Mouse (Mus musculus) intestine, embryonic 14.5 days (tissue): ENCODE results near the gene Cast. TPM values are rescaled to one million over a fixed set of nuclear protein-coding genes. Genes with fewer than 3 reads are reported as not detected.

Experiments
- ATAC-seq: fragments of 200-750 bp; cut with Nextera tagmentation; replicated peaks from 2 replicates; pipeline ENCODE4 v1.8.0; 2017; ENCODE audit warnings: low read depth, moderate number of reproducible peaks, moderate TSS enrichment, moderate library complexity; ENCODE audit not compliant: low FRiP score, low TSS enrichment
- DNase-seq: peaks from one replicate; pipeline ENCODE4 v3.0.0-alpha.2; 2018; ENCODE audit warnings: low spot score
- H3K27ac ChIP-seq: fragments of 300-500 bp; sonication (generic); 2 replicates; pipeline ENCODE4 v1.5.1; 2014; ENCODE audit warnings: low read depth, mild to moderate bottlenecking, control low read depth
- H3K27me3 ChIP-seq: fragments of 300-500 bp; sonication (generic); replicated peaks from 2 replicates; pipeline ENCODE4 v1.6.1; 2014; ENCODE audit warnings: low read length, control low read depth; ENCODE audit not compliant: control insufficient read depth, insufficient read depth
- H3K36me3 ChIP-seq: fragments of 300-500 bp; sonication (generic); 2 replicates; pipeline ENCODE4 v1.6.1; 2014; ENCODE audit warnings: low read length, control low read depth; ENCODE audit not compliant: control insufficient read depth, insufficient read depth
- H3K4me1 ChIP-seq: fragments of 300-500 bp; sonication (generic); replicated peaks from 2 replicates; pipeline ENCODE4 v1.6.1; 2014; ENCODE audit warnings: low read length, control low read depth, mixed read lengths; ENCODE audit not compliant: control insufficient read depth, insufficient read depth
- H3K4me2 ChIP-seq: fragments of 300-500 bp; sonication (generic); 2 replicates; pipeline ENCODE4 v1.6.1; 2014; ENCODE audit warnings: low read length
- H3K4me3 ChIP-seq: fragments of 300-500 bp; sonication (generic); 2 replicates; pipeline ENCODE4 v1.5.1; 2014; ENCODE audit warnings: low read depth, low read length, control low read depth, mixed read lengths
- H3K9ac ChIP-seq: fragments of 300-500 bp; sonication (generic); 2 replicates; pipeline ENCODE4 v1.6.1; 2014; ENCODE audit warnings: mild to moderate bottlenecking, low read length
- H3K9me3 ChIP-seq: fragments of 300-500 bp; sonication (generic); 2 replicates; pipeline ENCODE4 v1.6.1; 2016; ENCODE audit warnings: low read length, control low read depth; ENCODE audit not compliant: control insufficient read depth
- WGBS: fragments of 180-500 bp; shearing (Covaris S2); extraction: QIAGEN DNeasy Blood & Tissue Kit; methylation state at CpG from one replicate; pipeline ENCODE4 v1.1.7; 2014; 5-methylcytosine and 5-hydroxymethylcytosine counted together
- polyA plus RNA-seq: library from polyadenylated mRNA; unstranded; fragments of >200 nt; fragmentation: Nextera tagmentation; extraction: Ambion mirVana; gene quantifications from 2 replicates; pipeline ENCODE4 v1.2.1, GENCODE M21; 2014

Gene Cast
- polyA plus RNA-seq, 1 experiment from 2014 or later: 26.5 TPM

DNA sequence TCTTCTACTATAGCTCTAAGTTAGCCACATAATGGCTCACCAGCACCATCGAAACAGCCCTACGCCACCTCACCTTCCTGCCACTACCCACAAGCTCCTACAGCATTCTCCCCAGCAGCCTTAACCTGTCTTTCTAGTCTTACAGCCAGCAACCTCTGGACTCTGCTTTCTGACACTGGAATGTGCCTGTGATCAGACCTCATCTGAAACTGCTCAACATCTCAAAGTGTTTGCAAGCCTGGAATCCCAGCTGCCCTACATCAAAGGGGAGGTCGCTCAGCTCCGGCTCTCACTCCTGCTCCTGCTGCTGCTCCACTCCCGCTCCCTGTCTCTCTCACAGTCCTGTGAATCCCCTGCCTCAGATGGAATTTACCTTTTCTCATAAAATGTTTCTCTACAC is 65.4 kb downstream of the Cast start:
- Histone ChIP-seq H3K4me2 (no peak overlapping the region), H3K4me3 (no peak overlapping the region), H3K9me3 (no peaks in the 10 kb centered on the region), H3K27ac (no peak overlapping the region), H3K36me3 (peaks cover 7% of the 10 kb centered on the region), H3K27me3 (no peaks in the 10 kb centered on the region), H3K9ac (no peak overlapping the region), H3K4me1 (no peaks in the 10 kb centered on the region)
- 36% methylated on average over 5 of the region's 5 CpGs for WGBS
- ATAC-seq (peak; percentile 50; the same call in 1 of the 2 replicates), DNase-seq (peak; percentile 54)

DNA sequence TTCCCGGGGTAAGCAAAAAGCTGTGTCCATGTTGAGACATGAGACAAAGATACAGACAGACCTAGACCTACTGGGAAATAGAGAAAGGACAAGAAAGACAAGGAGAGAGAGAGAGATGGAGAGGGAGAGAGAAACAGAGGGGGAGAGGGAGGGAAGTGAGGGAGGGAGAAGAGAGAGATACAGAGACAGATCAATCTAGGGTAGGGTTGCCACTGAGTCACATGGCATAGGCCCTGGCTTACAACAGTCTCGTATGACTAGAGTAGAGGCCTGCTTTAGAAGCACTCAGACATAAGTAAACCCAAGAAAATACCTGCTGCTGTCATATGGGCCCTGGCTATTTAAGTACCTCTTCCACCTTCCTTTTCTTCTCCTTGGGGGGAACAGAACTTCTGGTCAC is 72.2 kb downstream of the Cast start:
- no peaks in the 10 kb centered on the region for H3K9me3 ChIP-seq
- H3K4me1 ChIP-seq: no peaks in the 10 kb centered on the region
- no peak overlapping the region for H3K4me2 ChIP-seq
- WGBS: 82% methylated on average over 2 of the region's 2 CpGs
- no peak for ATAC-seq
- H3K9ac ChIP-seq: no peak overlapping the region
- no peak overlapping the region for H3K4me3 ChIP-seq
- no peak overlapping the region for H3K27ac ChIP-seq
- H3K36me3 ChIP-seq: peaks cover 43% of the 10 kb centered on the region
- no peak for DNase-seq
- H3K27me3 ChIP-seq: no peaks in the 10 kb centered on the region

DNA sequence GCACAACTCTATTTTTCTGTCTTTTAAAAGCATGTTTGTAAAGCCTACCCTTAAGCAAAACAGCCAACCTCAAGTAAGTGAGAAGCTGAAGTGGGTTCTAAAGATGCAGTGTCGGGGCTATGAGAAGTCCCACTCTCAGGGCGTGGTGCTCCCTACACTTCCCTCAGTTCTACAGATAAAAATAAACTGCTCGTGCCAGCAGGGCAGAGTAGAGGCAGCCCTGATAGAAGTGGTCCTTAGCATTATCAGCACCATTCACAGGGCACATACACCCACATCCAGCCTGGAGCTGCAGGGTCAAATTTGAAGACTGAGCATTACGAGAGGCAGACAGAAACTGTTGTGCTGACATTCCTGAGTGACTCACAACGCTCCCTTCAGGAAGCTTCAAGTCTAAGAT is 72.8 kb downstream of the Cast start:
- H3K9me3 ChIP-seq: no peaks in the 10 kb centered on the region
- no peak for ATAC-seq
- no peak overlapping the region for H3K9ac ChIP-seq
- no peaks in the 10 kb centered on the region for H3K4me1 ChIP-seq
- H3K27ac ChIP-seq: no peak overlapping the region
- DNase-seq: no peak
- 80% methylated on average over 5 of the region's 5 CpGs for WGBS
- no peak overlapping the region for H3K4me3 ChIP-seq
- peaks cover 46% of the 10 kb centered on the region for H3K36me3 ChIP-seq
- H3K4me2 ChIP-seq: no peak overlapping the region
- H3K27me3 ChIP-seq: no peaks in the 10 kb centered on the region

DNA sequence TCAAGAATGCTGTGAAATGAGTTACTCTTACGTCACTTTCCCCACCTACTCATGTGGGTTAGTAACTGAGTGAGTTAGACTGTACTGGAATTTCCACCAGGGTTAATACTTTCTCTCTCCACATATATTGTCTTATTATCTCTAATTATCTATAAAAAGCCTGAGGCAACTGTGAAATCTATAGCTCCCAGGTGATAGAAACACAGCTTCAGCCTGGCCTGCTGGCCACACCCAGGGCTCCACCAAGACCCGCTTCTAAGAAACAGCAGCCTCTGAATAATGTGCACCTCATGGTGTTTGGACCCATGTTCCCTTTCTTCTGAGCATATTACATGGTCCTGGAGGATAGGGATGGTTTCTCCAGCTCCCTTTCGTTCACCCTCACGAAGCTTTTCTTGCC is 74.9 kb downstream of the Cast start:
- Histone ChIP-seq H3K9ac (no peak overlapping the region), H3K4me1 (no peaks in the 10 kb centered on the region), H3K27ac (no peak overlapping the region), H3K4me3 (no peak overlapping the region), H3K36me3 (peaks cover 53% of the 10 kb centered on the region), H3K4me2 (no peak overlapping the region), H3K9me3 (no peaks in the 10 kb centered on the region), H3K27me3 (no peaks in the 10 kb centered on the region)
- 92% methylated on average over 4 of the region's 4 CpGs for WGBS
- DNase-seq (no peak), ATAC-seq (no peak)

DNA sequence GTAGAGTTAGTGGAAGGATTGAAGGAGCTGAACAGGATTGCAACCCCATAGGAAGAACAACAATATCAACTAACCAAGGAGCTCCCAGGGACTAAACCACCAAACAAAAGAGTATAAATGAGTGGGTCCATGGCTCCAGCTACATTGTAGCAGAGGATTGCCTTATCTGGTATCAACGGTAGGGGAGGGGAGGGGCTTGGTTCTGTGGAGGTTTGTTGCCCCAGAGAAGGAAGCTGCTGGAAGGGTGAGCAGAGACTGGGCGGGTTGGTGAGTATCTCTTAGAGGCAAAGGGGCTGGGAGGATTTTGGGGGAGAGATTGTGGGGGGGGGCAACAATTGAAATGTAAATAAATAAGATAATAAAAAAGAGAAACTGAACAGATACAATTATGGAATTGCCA is 89.6 kb downstream of the Cast start:
- Histone ChIP-seq H3K27me3 (no peaks in the 10 kb centered on the region), H3K4me1 (no peaks in the 10 kb centered on the region), H3K27ac (no peak overlapping the region), H3K4me2 (no peak overlapping the region), H3K9ac (no peak overlapping the region), H3K36me3 (peaks cover 20% of the 10 kb centered on the region), H3K4me3 (no peak overlapping the region), H3K9me3 (no peaks in the 10 kb centered on the region)
- DNase-seq (no peak), ATAC-seq (no peak)
- WGBS: 87% methylated on average over 2 of the region's 2 CpGs

DNA sequence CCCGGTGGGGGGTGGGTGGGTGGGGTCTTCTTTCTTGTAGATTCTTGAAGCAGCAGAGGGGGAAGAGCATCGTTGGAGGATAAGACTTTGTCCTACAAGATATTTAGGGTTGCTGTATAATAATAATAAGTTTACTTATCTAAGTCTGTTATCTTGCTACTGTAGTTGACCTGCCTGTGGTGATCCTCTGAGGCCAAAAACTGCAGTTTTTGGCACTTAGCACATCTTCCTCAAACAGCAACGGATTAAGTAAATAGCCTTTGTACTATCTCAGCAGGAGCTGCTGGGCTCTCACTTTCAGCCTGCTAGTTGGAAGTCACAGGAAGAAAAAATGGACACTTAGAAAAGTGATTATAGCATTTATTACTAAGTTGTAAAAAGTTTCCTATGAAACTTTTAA is 112.4 kb downstream of the Cast start:
- no peak overlapping the region for H3K9ac ChIP-seq
- H3K9me3 ChIP-seq: no peaks in the 10 kb centered on the region
- peaks cover 9% of the 10 kb centered on the region; the same call in 1 of the 2 replicates for H3K36me3 ChIP-seq
- H3K4me3 ChIP-seq: no peak overlapping the region
- WGBS: 56% methylated on average over 3 of the region's 3 CpGs
- H3K4me1 ChIP-seq: no peaks in the 10 kb centered on the region
- no peak overlapping the region for H3K27ac ChIP-seq
- DNase-seq: no peak
- no peak overlapping the region for H3K4me2 ChIP-seq
- H3K27me3 ChIP-seq: no peaks in the 10 kb centered on the region
- no peak for ATAC-seq

DNA sequence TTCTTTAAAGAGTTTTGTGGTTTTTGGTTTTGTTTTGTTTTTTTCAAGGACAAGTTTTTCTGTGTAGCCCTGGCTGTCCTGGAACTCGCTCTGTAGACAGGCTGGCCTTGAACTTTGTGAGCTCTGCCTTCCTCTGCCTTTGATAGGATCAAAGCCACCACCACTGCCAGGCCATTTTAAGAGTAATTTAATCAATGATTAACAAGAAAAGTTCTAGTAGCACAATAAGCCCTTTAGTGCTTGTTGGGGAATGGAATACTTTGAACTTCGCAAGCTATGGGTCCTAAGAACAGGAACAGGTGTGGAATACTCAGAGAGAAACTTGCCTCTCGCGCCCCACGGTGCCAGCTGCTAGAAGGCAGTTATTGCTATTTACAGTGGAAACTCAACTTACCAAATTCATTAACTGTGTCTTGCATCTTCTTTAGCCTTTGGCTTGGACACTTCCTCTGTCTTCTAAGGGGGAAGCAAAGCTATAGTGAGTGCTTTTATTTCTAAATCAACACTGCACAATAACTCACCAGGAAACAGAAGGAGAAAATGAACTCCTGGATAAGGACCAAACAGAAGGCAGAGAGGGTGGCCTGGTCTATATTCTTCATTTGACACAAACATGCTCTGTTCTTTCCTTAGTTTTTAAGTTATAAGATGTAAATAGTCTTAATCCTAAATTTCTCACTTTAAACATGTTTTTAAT is 113.0 kb downstream of the Cast start:
- ATAC-seq (no peak), DNase-seq (no peak)
- Histone ChIP-seq H3K9me3 (no peaks in the 10 kb centered on the region), H3K36me3 (peaks cover 6% of the 10 kb centered on the region; the same call in 1 of the 2 replicates), H3K27ac (no peak overlapping the region), H3K4me3 (no peak overlapping the region), H3K9ac (no peak overlapping the region), H3K4me2 (no peak overlapping the region), H3K27me3 (no peaks in the 10 kb centered on the region), H3K4me1 (no peaks in the 10 kb centered on the region)
- WGBS: 86% methylated on average over 5 of the region's 5 CpGs

Other genes with a start within 250 kb of the Cast start
- 36.2 and 41.2 TPM in 2 replicates for gene Erap1, start 169.2 kb downstream of the Cast start, polyA plus RNA-seq